Mouse (Mus musculus) heart, postnatal 0 days (tissue): Measurements from ENCODE around the gene Esrp2. TPM values are rescaled to one million over a fixed set of nuclear protein-coding genes. Genes with fewer than 3 reads are reported as not detected.

Experiments used
- ATAC-seq: fragments of 200-750 bp; cut with Nextera tagmentation; 2 replicates; pipeline ENCODE4 v1.8.0; 2017; ENCODE audit warnings: low read depth, moderate number of reproducible peaks, moderate library complexity; ENCODE audit not compliant: insufficient read depth
- DNase-seq: peaks from one replicate; pipeline ENCODE4 v3.0.0-alpha.2; 2016; ENCODE audit warnings: low spot score
- H3K27ac ChIP-seq: fragments of 300-500 bp; sonication (generic); 2 replicates; pipeline ENCODE4 v1.5.1; 2014; ENCODE audit warnings: low read depth, mild to moderate bottlenecking
- H3K27me3 ChIP-seq: fragments of 300-500 bp; sonication (generic); 2 replicates; pipeline ENCODE4 v1.6.1; 2014; ENCODE audit warnings: low read length, mixed read lengths; ENCODE audit not compliant: control insufficient read depth, insufficient read depth
- H3K36me3 ChIP-seq: fragments of 300-500 bp; sonication (generic); replicated peaks from 2 replicates; pipeline ENCODE4 v1.6.1; 2014; ENCODE audit warnings: low read length, mixed read lengths; ENCODE audit not compliant: control insufficient read depth, insufficient read depth
- H3K4me1 ChIP-seq: fragments of 300-500 bp; sonication (generic); 2 replicates; pipeline ENCODE4 v1.6.1; 2014; ENCODE audit warnings: antibody characterized with exemption; ENCODE audit not compliant: control insufficient read depth, insufficient read depth
- H3K4me2 ChIP-seq: fragments of 300-500 bp; sonication (generic); 2 replicates; pipeline ENCODE4 v1.6.1; 2014; ENCODE audit warnings: low read depth, mild to moderate bottlenecking, low read length, moderate library complexity
- H3K4me3 ChIP-seq: fragments of 300-500 bp; sonication (generic); 2 replicates; pipeline ENCODE4 v1.5.1; 2014; ENCODE audit warnings: low read depth, low read length
- H3K9ac ChIP-seq: fragments of 300-500 bp; sonication (generic); replicated peaks from 2 replicates; pipeline ENCODE4 v1.6.1; 2014; ENCODE audit warnings: low read depth, low read length, mixed read lengths
- H3K9me3 ChIP-seq: fragments of 300-500 bp; sonication (generic); replicated peaks from 2 replicates; pipeline ENCODE4 v1.6.1; 2016; ENCODE audit warnings: low read length; ENCODE audit not compliant: control insufficient read depth
- CTCF ChIP-seq: IDR thresholded peaks from 2 replicates; pipeline ENCODE4 v1.5.1; 2016; ENCODE audit warnings: antibody characterized with exemption, control low read depth, low read depth
- EP300 ChIP-seq: IDR thresholded peaks from 2 replicates; pipeline ENCODE4 v1.6.1; 2016; ENCODE audit warnings: antibody characterized with exemption, low read depth
- WGBS: fragments of 180-500 bp; shearing (Covaris S2); extraction: QIAGEN DNeasy Blood & Tissue Kit; methylation state at CpG from one replicate; pipeline ENCODE4 v1.1.7; 2014; 5-methylcytosine and 5-hydroxymethylcytosine counted together
- polyA plus RNA-seq: library from polyadenylated mRNA; unstranded; fragments of >200 nt; fragmentation: Nextera tagmentation; extraction: Ambion mirVana; gene quantifications from 2 replicates; pipeline ENCODE4 v1.2.1, GENCODE M21; 2015
- total RNA-seq: library from RNA; depleted of rRNA; stranded (reverse); fragments of >200 nt; gene quantifications from 2 replicates; pipeline ENCODE4 v1.2.3, GENCODE M21; 2014; ENCODE audit warnings: low replicate concordance

Gene Esrp2
- total and polyA plus RNA-seq, 2 experiments from 2014 or later, result 0.31 to 10.6 TPM

DNA sequence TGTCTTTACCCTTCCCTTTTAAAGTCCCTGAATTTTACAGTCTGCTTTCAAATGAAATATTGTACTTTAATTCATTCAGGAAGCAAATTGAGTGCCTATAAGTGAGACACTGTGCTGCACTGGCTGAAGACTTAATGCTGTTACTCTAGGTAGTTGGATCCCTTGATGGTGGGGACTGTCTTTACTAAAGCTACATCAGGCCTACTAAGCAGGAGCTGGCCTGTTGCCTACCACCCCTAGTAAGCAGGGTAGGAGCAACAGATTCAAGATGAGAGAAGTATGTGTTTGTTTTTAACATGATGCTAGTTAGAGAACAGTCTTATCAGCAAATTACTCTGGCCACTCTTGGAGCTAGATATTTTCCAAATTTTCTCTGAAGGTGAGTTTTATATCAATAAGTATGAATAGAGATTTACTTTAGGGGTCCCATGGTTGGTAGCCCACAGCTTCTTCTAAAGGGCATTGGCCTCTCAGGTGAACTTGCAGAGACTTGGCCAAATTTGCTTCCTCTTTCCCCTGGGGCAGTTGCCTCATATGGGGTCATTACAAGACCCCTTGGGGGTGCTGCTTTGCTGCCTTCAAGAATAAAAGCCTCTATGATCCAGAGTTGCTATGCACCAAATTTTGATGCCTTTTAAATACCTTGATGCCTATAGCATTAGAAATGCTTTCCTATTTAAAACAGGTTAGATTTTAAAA is 7.4 kb downstream of the Esrp2 start:
- Histone ChIP-seq H3K36me3 (peaks cover 53% of the 10 kb centered on the region), H3K4me3 (no peak overlapping the region), H3K9me3 (no peaks in the 10 kb centered on the region), H3K27ac (no peak overlapping the region), H3K9ac (no peak overlapping the region), H3K4me1 (no peaks in the 10 kb centered on the region), H3K27me3 (no peaks in the 10 kb centered on the region), H3K4me2 (no peak overlapping the region)
- ATAC-seq, result no peak
- TF ChIP-seq EP300, result no peak
- no peak for TF ChIP-seq CTCF
- DNase-seq, result no peak

DNA sequence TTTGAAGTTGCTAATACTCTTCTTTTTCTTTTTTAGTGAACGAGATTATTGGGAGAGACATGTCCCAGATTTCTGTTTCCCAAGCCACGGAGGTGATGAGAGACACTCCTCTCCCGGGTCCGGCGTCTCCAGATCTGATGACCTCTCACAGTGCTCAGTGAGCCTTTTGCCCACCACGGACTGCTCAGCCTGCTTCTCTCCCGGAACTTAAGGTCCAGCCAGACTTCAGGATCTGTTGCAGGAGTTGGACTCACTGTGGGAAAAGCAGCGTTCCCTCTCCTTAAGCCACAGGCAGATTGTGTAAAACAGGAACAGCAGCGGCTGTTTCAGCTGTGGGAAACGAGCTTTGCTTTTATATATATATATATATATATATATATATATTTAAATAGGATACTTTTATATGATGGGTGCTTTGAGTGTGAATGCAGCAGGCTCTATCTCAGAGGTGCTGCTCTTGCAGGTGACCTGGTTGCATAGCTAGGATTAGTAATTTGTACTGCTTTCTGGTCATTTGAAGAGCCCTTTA is 8.8 kb downstream of the Esrp2 start:
- Histone ChIP-seq H3K9me3 (no peaks in the 10 kb centered on the region), H3K27me3 (no peaks in the 10 kb centered on the region), H3K27ac (no peak overlapping the region), H3K4me1 (no peaks in the 10 kb centered on the region), H3K4me2 (no peak overlapping the region), H3K4me3 (no peak overlapping the region), H3K36me3 (peaks cover 59% of the 10 kb centered on the region), H3K9ac (no peak overlapping the region)
- no peak for TF ChIP-seq EP300
- TF ChIP-seq CTCF, result no peak
- 90% methylated on average over 10 of the region's 10 CpGs for WGBS
- no peak for ATAC-seq
- DNase-seq, result no peak

DNA sequence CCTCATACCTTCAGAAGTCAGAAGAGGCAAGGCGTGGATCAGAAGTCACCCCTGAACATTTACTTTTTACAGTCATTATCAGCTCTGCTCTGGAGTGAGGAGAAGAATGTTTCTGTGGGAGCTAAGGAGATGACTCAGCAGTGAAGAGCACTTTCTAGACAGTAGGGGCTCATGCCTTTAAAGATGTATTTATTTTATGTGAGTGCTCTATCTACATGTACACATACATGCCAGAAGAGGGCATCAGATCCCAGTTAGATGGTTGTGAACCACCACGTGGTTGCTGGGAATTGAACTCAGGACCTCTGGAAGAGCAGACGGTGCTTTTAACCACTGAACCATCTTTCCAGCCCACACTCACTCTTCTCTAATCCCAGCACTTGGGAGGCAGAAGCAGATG is 9.7 kb downstream of the Esrp2 start:
- H3K4me1 ChIP-seq, result no peaks in the 10 kb centered on the region
- H3K9me3 ChIP-seq, result no peaks in the 10 kb centered on the region
- no peaks in the 10 kb centered on the region for H3K27me3 ChIP-seq
- H3K36me3 ChIP-seq, result peaks cover 56% of the 10 kb centered on the region
- DNase-seq, result no peak
- H3K4me3 ChIP-seq, result no peak overlapping the region
- H3K4me2 ChIP-seq, result no peak overlapping the region
- H3K9ac ChIP-seq, result no peak overlapping the region
- WGBS, result 76% methylated on average over 3 of the region's 3 CpGs
- ATAC-seq, result no peak
- H3K27ac ChIP-seq, result no peak overlapping the region
- no peak for TF ChIP-seq CTCF
- no peak for TF ChIP-seq EP300

DNA sequence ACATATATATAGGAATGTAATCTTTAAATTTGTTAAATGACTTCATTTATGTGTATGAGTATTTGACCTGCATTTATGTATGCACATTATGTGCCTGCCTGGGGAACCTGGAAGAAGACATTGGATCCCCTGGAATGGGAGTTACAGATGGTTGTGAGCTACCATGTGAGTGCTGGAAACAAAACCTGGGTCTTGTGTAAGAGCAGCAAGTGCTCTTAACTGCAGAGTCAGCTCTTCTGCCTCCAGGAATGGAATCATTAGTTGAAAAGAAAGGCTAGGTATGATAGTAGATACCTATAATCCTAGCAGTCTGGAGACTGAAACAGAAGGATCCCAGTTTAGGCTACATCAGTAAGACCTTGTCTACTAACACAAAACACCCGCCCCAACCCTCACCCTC is 10.7 kb downstream of the Esrp2 start:
- Histone ChIP-seq H3K9me3 (no peaks in the 10 kb centered on the region), H3K36me3 (peaks cover 46% of the 10 kb centered on the region), H3K4me2 (no peak overlapping the region), H3K4me3 (no peak overlapping the region), H3K9ac (no peak overlapping the region), H3K27me3 (no peaks in the 10 kb centered on the region), H3K4me1 (no peaks in the 10 kb centered on the region), H3K27ac (no peak overlapping the region)
- DNase-seq (no peak), ATAC-seq (no peak)
- TF ChIP-seq CTCF, result no peak
- no peak for TF ChIP-seq EP300
- WGBS, result 90% methylated on average over 1 of the region's 1 CpGs

DNA sequence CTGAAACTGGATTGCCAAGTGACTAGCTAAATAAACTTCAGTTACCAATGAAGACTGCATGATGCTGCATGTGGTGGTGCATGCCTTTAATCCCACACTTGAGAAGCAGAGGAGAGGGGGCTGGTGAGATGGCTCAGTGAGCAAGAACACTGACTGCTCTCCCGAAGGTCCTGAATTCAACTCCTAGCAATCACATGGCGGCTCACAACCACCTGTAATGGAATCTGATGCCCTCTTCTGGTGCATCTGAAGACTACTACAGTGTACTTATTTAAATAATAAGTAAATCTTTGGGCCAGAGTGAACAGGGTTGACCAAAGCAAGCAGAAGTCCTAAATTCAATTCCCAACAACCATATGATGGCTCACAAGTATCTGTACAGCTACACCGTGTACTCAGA is 13.3 kb downstream of the Esrp2 start:
- Histone ChIP-seq H3K4me3 (no peak overlapping the region), H3K27me3 (no peaks in the 10 kb centered on the region), H3K9me3 (no peaks in the 10 kb centered on the region), H3K27ac (no peak overlapping the region), H3K9ac (no peak overlapping the region), H3K36me3 (peaks cover 32% of the 10 kb centered on the region), H3K4me1 (no peaks in the 10 kb centered on the region), H3K4me2 (no peak overlapping the region)
- TF ChIP-seq CTCF, result no peak
- no peak for TF ChIP-seq EP300
- DNase-seq, result no peak
- ATAC-seq, result no peak
- 82% methylated on average over 3 of the region's 3 CpGs for WGBS

DNA sequence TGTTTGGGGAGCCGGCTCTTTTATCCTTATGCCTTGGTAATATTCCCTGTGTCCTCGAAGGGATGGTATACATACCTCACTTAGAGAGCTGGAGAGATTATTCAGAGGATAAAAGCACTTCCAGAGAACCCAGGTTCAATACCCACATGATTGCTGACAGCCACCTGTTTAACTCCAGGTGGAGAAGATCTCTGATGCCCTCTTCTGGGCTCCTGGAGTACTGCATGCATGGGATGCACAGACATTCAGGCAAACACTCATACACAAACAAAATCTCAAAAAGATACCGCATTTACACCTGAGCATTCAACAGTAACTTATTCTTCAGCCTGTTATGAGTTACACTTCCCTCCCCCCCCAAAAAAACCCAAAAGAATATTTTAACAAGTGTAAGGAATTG is 20.9 kb downstream of the Esrp2 start:
- no peak overlapping the region for H3K4me2 ChIP-seq
- no peaks in the 10 kb centered on the region for H3K4me1 ChIP-seq
- no peak overlapping the region for H3K27ac ChIP-seq
- H3K9me3 ChIP-seq, result no peaks in the 10 kb centered on the region
- no peaks in the 10 kb centered on the region for H3K27me3 ChIP-seq
- TF ChIP-seq CTCF (peak; percentile 50), EP300 (no peak)
- no peak overlapping the region for H3K9ac ChIP-seq
- DNase-seq (no peak), ATAC-seq (no peak)
- peaks cover 23% of the 10 kb centered on the region for H3K36me3 ChIP-seq
- H3K4me3 ChIP-seq, result no peak overlapping the region
- 92% methylated on average over 3 of the region's 3 CpGs for WGBS
